Mouse (Mus musculus) bone marrow, adult 2 months (tissue): ENCODE measurements at regions not wholly inside any gene's neighbourhood (a gene's known extent, or its start where the extent isn't known, plus 50 kb on each side); places are given as distances from the start of the nearest gene placed in this dataset.

Experiments used
- CTCF ChIP-seq: fragments of 200-500 bp; IDR thresholded peaks from 2 replicates; pipeline ENCODE4 v1.5.1; 2011; ENCODE audit warnings: low read length, control low read depth; ENCODE audit not compliant: control insufficient read depth, insufficient read depth
- POLR2A ChIP-seq: fragments of 200-500 bp; IDR thresholded peaks from 2 replicates; pipeline ENCODE4 v1.6.1; 2011; ENCODE audit warnings: low read depth, mild to moderate bottlenecking, control low read depth, low read length, borderline replicate concordance; ENCODE audit not compliant: control insufficient read depth

GRCm38 (mm10) chr12:39605289-39605688 is 432.5 kb downstream of the Arl4a start:
- TF ChIP-seq POLR2A, result no peak
- no peak for TF ChIP-seq CTCF
